ENCODE assay signal across 29 mouse cellular contexts in the genomic region with DNA sequence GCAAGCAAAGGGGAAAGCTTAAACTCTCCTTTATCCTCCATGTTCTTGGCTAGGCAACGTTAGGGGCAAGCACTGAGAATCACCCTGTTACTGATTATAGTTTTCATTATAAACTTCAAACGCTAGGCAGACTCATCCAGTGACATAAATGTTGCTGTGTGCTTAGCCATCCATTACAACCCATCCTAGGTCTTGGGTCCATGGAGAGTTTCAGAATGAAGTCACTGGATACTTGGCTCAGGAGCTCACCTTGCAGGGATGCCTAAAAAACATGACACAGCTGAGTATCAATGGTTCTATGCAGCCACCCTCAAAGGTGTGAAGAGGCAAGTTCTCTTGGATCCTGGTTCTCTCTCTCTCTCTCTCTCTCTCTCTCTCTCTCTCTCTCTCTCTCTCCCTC.
"Had no signal": no experiment of that assay in that cellular context is flagged by ENCODE, and none has a peak within 500 bp of the region (broad histone marks: within the 10 kb centered on the region; RNA-seq: fewer than 3 reads in every experiment).

No protein-coding gene starts in this region.

- ATAC-seq: hindbrain, embryonic 16.5 days; hindbrain, postnatal 0 days; inflammation-experienced regulatory T-cells, adult 6 months; intestine, embryonic 15.5 days; intestine, embryonic 16.5 days; intestine, postnatal 0 days had no signal

- H3K27me3 ChIP-seq: heart, embryonic 12.5 days; heart, embryonic 13.5 days; heart, embryonic 15.5 days; hindbrain, embryonic 12.5 days; hindbrain, embryonic 13.5 days; hindbrain, embryonic 15.5 days; intestine, embryonic 15.5 days; kidney, embryonic 15.5 days had no signal

- DNase-seq: heart, postnatal 10 days; heart, postnatal 14 days; heart, postnatal 36 days; heart, postnatal 4 days; kidney, adult 11 months; kidney, adult 18-20 months; kidney, adult 2 months; kidney, adult 8-10 months; kidney, adult 9 months; kidney, postnatal 10 days; kidney, postnatal 14 days; kidney, postnatal 25 days; kidney, postnatal 36 days; kidney, postnatal 4 days; layer of hippocampus, adult 9-11 months; layer of hippocampus, postnatal 36 days had no signal
